In the genomic region with DNA sequence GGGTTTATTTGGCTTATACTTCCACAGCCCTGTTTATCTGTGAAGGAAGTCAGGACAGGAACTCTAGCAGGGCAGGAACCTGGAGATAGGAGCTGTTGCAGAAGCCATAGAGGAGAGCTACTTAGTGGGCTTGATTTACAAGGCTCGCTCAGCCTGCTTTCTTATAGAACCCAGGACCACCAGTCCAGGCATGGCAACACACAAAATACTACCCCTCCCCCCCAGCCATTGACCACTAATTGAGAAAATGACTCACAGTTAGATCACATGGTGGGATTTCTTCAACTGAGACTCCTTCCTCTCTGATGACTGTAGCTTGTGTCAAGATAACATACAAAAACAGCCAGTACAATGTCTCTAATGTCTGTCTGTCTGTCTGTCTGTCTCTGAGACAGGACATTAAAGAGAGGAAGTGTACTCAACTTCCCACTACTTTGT, we compare ENCODE assay signal across 16 mouse cellular contexts. TPM values are rescaled to one million over a fixed set of nuclear protein-coding genes. Genes with fewer than 3 reads are reported as not detected.
DNase-seq lines count a peak whose midpoint lies in the region; ATAC-seq and TF ChIP-seq lines count a peak whose summit lies in the region.
"Had no signal": no experiment of that assay in that cellular context is flagged by ENCODE, and none has a peak within 500 bp of the region (broad histone marks: within the 10 kb centered on the region; RNA-seq: fewer than 3 reads in every experiment).

No protein-coding gene starts in this region.

- H3K4me2 ChIP-seq in liver, embryonic 13.5 days, result peak overlapping the region; percentile 52
- no peak overlapping the region for H3K4me2 ChIP-seq in neural tube, embryonic 15.5 days
- H3K4me2 ChIP-seq: embryonic facial prominence, embryonic 13.5 days; limb, embryonic 13.5 days had no signal

- ATAC-seq in liver, embryonic 13.5 days (ENCODE audit: low read depth), result peak; percentile 42
- no peak for ATAC-seq in neural tube, embryonic 15.5 days (ENCODE audit: low FRiP score)
- ATAC-seq: intestine, postnatal 0 days had no signal

- no peaks in the 10 kb centered on the region for H3K4me1 ChIP-seq in lung, adult 2 months (ENCODE audit: control insufficient read depth, insufficient read depth, low read length)
- peaks cover 67% of the 10 kb centered on the region for H3K4me1 ChIP-seq in liver, embryonic 13.5 days (replicated peaks)
- peaks cover 5% of the 10 kb centered on the region for H3K4me1 ChIP-seq in neural tube, embryonic 15.5 days
- H3K4me1 ChIP-seq: embryonic facial prominence, embryonic 13.5 days had no signal

- no peaks in the 10 kb centered on the region for H3K9me3 ChIP-seq in liver, embryonic 13.5 days (replicated peaks)
- H3K9me3 ChIP-seq in neural tube, embryonic 15.5 days (replicated peaks), result no peaks in the 10 kb centered on the region
- H3K9me3 ChIP-seq: embryonic facial prominence, embryonic 13.5 days; hindbrain, embryonic 10.5 days; limb, embryonic 13.5 days had no signal

- no peak for TF ChIP-seq POLR2A in lung, adult 2 months (IDR thresholded peaks at IDR 0.05; ENCODE audit: borderline replicate concordance, extremely low read depth, low read depth, low read length)

- peak; percentile 15 for DNase-seq in embryo, embryonic 11 days
- no peak for DNase-seq in embryo, embryonic 10.5 days (ENCODE audit: low spot score)
- DNase-seq in lung, postnatal 36 days, result peak; percentile 15
- DNase-seq in lung, adult 2 months, result no peak
- DNase-seq in liver, embryonic 13.5 days, result peak; percentile 25
- no peak for DNase-seq in right cerebral cortex, postnatal 10 days (ENCODE audit: low spot score in 2 of 2)
- DNase-seq in neural tube, embryonic 10.5 days (ENCODE audit: extremely low spot score, low spot score), result no peak
- DNase-seq: adrenal gland, postnatal 36 days; B cell, adult 2 months; cerebellum, adult 8-10 months; midbrain, embryonic 14.5 days had no signal

- H3K36me3 ChIP-seq in liver, embryonic 13.5 days, result peaks cover 29% of the 10 kb centered on the region
- H3K36me3 ChIP-seq in neural tube, embryonic 15.5 days, result no peaks in the 10 kb centered on the region
- H3K36me3 ChIP-seq: embryonic facial prominence, embryonic 13.5 days; hindbrain, embryonic 10.5 days; limb, embryonic 13.5 days had no signal

- no peak overlapping the region for H3K4me3 ChIP-seq in lung, adult 2 months (replicated peaks; ENCODE audit: extremely low read depth, low read depth, low read length)
- peak overlapping the region; percentile 25 for H3K4me3 ChIP-seq in liver, embryonic 13.5 days (replicated peaks)
- H3K4me3 ChIP-seq in neural tube, embryonic 15.5 days (replicated peaks), result no peak overlapping the region
- H3K4me3 ChIP-seq: embryonic facial prominence, embryonic 13.5 days; hindbrain, embryonic 10.5 days; limb, embryonic 13.5 days had no signal

- WGBS in lung, adult 2 months, result 34% methylated on average over 1 of the region's 1 CpGs
- WGBS in liver, embryonic 13.5 days (ENCODE audit: insufficient replicate concordance), result 6% methylated on average over 1 of the region's 1 CpGs
- WGBS in neural tube, embryonic 15.5 days, result 80% methylated on average over 1 of the region's 1 CpGs

- H3K27ac ChIP-seq in liver, embryonic 13.5 days, result peak overlapping the region; percentile 68
- no peak overlapping the region for H3K27ac ChIP-seq in neural tube, embryonic 15.5 days (replicated peaks)
- H3K27ac ChIP-seq: embryonic facial prominence, embryonic 13.5 days; hindbrain, embryonic 10.5 days; limb, embryonic 13.5 days had no signal

- H3K27me3 ChIP-seq in liver, embryonic 13.5 days, result no peaks in the 10 kb centered on the region
- H3K27me3 ChIP-seq in neural tube, embryonic 15.5 days (replicated peaks), result no peaks in the 10 kb centered on the region
- H3K27me3 ChIP-seq: embryonic facial prominence, embryonic 13.5 days; limb, embryonic 13.5 days had no signal

- no peak for TF ChIP-seq CTCF in lung, adult 2 months (IDR thresholded peaks at IDR 0.05; ENCODE audit: insufficient read depth, low read length)

- H3K9ac ChIP-seq in liver, embryonic 13.5 days, result peak overlapping the region; percentile 26
- H3K9ac ChIP-seq in neural tube, embryonic 15.5 days (replicated peaks), result no peak overlapping the region
- H3K9ac ChIP-seq: embryonic facial prominence, embryonic 13.5 days; limb, embryonic 13.5 days had no signal

RNA-seq across cellular contexts. Expression of a gene that starts 6.0 kb away (rescaled TPM):
- polyA plus RNA-seq in lung, adult 2 months (2012; rRNA removed), result 12.3 and 23.4 TPM in 2 replicates
- polyA plus RNA-seq in liver, embryonic 13.5 days (2015; fragmentation: Nextera tagmentation; extraction: Ambion mirVana), result 37.6 and 46.4 TPM in 2 replicates
- polyA plus RNA-seq in neural tube, embryonic 15.5 days (2015; fragmentation: Nextera tagmentation; extraction: Ambion mirVana), result 5.3 and 10.1 TPM in 2 replicates

RNA-seq across cellular contexts. Expression of a gene that starts 57.3 kb away (rescaled TPM):
- 4.2 and 9.2 TPM in 2 replicates for polyA plus RNA-seq in lung, adult 2 months (2012; rRNA removed)
- polyA plus RNA-seq in liver, embryonic 13.5 days (2015; fragmentation: Nextera tagmentation; extraction: Ambion mirVana), result 4.4 and 6.0 TPM in 2 replicates
- 17.0 TPM in 2 replicates for polyA plus RNA-seq in neural tube, embryonic 15.5 days (2015; fragmentation: Nextera tagmentation; extraction: Ambion mirVana)

Comparison
In these comparisons a context has a peak if more than half of its experiments do, and no peak if none do; other contexts are left out.
1. DNase-seq: peak in embryo, embryonic 11 days (single experiment), lung, postnatal 36 days (single experiment) and liver, embryonic 13.5 days (single experiment); none in embryo, embryonic 10.5 days (single experiment), lung, adult 2 months (single experiment), right cerebral cortex, postnatal 10 days (0 of 2) and neural tube, embryonic 10.5 days (single experiment).